ENCODE assay signal across 9 mouse cellular contexts in genomic region chr11:94785247-94785646, GRCm38 (mm10). TPM values are rescaled to one million over a fixed set of nuclear protein-coding genes. Genes with fewer than 3 reads are reported as not detected.
DNase-seq lines count a peak whose midpoint lies in the region; ATAC-seq and TF ChIP-seq lines count a peak whose summit lies in the region.
"Had no signal": no experiment of that assay in that cellular context is flagged by ENCODE, and none has a peak within 500 bp of the region (broad histone marks: within the 10 kb centered on the region; RNA-seq: fewer than 3 reads in every experiment).

No protein-coding gene starts in this region.

- no peak overlapping the region for H3K27ac ChIP-seq in forebrain, postnatal 0 days (ENCODE audit: low read depth, low read length)
- no peak overlapping the region for H3K27ac ChIP-seq in forebrain, embryonic 13.5 days
- H3K27ac ChIP-seq in embryonic fibroblast, embryonic 13.5 days (ENCODE audit: insufficient read depth, low read length), result no peak overlapping the region
- H3K27ac ChIP-seq in olfactory bulb, adult 2 months (ENCODE audit: insufficient read depth, low read depth, low read length), result no peak overlapping the region
- no peak overlapping the region for H3K27ac ChIP-seq in testis, adult 2 months (ENCODE audit: control insufficient read depth, insufficient read depth, low read depth, low read length)

- no peak overlapping the region for H3K4me2 ChIP-seq in forebrain, postnatal 0 days (ENCODE audit: low read depth)
- H3K4me2 ChIP-seq in forebrain, embryonic 13.5 days, result no peak overlapping the region

- H3K4me3 ChIP-seq in forebrain, postnatal 0 days (ENCODE audit: low read depth, low read length), result no peak overlapping the region
- no peak overlapping the region for H3K4me3 ChIP-seq in forebrain, embryonic 13.5 days
- H3K4me3 ChIP-seq in embryonic fibroblast, embryonic 13.5 days (ENCODE audit: insufficient read depth, low read length), result no peak overlapping the region
- no peak overlapping the region for H3K4me3 ChIP-seq in olfactory bulb, adult 2 months (ENCODE audit: insufficient read depth, low read depth, low read length)
- H3K4me3 ChIP-seq in testis, adult 2 months (ENCODE audit: control insufficient read depth, low read depth, low read length), result no peak overlapping the region
- H3K4me3 ChIP-seq: megakaryocyte, embryonic 14.5 days had no signal

- intact Hi-C loops in left cerebral cortex, postnatal 4 days (cut with DNase I), result no loop called here

- no peaks in the 10 kb centered on the region for H3K36me3 ChIP-seq in forebrain, postnatal 0 days (ENCODE audit: insufficient read depth)
- H3K36me3 ChIP-seq in forebrain, embryonic 13.5 days (ENCODE audit: poor library complexity, severe bottlenecking), result no peaks in the 10 kb centered on the region
- H3K36me3 ChIP-seq in testis, adult 2 months (ENCODE audit: control insufficient read depth, insufficient read depth, low read length), result no peaks in the 10 kb centered on the region

- no peaks in the 10 kb centered on the region for H3K9me3 ChIP-seq in forebrain, postnatal 0 days (ENCODE audit: low read length)
- H3K9me3 ChIP-seq in forebrain, embryonic 13.5 days (replicated peaks), result no peaks in the 10 kb centered on the region
- H3K9me3 ChIP-seq: megakaryocyte, embryonic 14.5 days had no signal

- H3K4me1 ChIP-seq in forebrain, postnatal 0 days (ENCODE audit: insufficient read depth), result no peaks in the 10 kb centered on the region
- H3K4me1 ChIP-seq in forebrain, embryonic 13.5 days, result no peaks in the 10 kb centered on the region
- H3K4me1 ChIP-seq in embryonic fibroblast, embryonic 13.5 days (ENCODE audit: control insufficient read depth, insufficient read depth, low read length), result no peaks in the 10 kb centered on the region
- no peaks in the 10 kb centered on the region for H3K4me1 ChIP-seq in olfactory bulb, adult 2 months (ENCODE audit: control insufficient read depth, insufficient read depth, low read length)
- no peaks in the 10 kb centered on the region for H3K4me1 ChIP-seq in testis, adult 2 months (ENCODE audit: control insufficient read depth, insufficient read depth, low read length)
- H3K4me1 ChIP-seq: megakaryocyte, embryonic 14.5 days had no signal

- WGBS in forebrain, postnatal 0 days, result 7% methylated on average over 2 of the region's 2 CpGs
- WGBS in forebrain, embryonic 13.5 days, result 7% methylated on average over 2 of the region's 2 CpGs
- WGBS in olfactory bulb, adult 2 months, result 19% methylated on average over 2 of the region's 2 CpGs

- H3K27me3 ChIP-seq in forebrain, postnatal 0 days (ENCODE audit: insufficient read depth, low read length), result no peaks in the 10 kb centered on the region
- H3K27me3 ChIP-seq in forebrain, embryonic 13.5 days, result no peaks in the 10 kb centered on the region
- H3K27me3 ChIP-seq in testis, adult 2 months (ENCODE audit: control insufficient read depth, insufficient read depth, low read length), result no peaks in the 10 kb centered on the region

- DNase-seq in forebrain, postnatal 0 days, result peak; percentile 48
- DNase-seq in adrenal gland, postnatal 4 days (ENCODE audit: low spot score in 2 of 2), result peak; percentile 14 to 36
- peak; percentile 83 for DNase-seq in kidney, adult 18-20 months
- DNase-seq in left cerebral cortex, postnatal 4 days, result peak; percentile 66

- no peak overlapping the region for H3K9ac ChIP-seq in forebrain, postnatal 0 days
- H3K9ac ChIP-seq in forebrain, embryonic 13.5 days, result no peak overlapping the region

- no peak for ATAC-seq in forebrain, postnatal 0 days
- no peak for ATAC-seq in forebrain, embryonic 13.5 days

- peak; percentile 77 for TF ChIP-seq CTCF in forebrain, postnatal 0 days (IDR thresholded peaks at IDR 0.05; ENCODE audit: low read depth)
- TF ChIP-seq CTCF in embryonic fibroblast, embryonic 13.5 days (IDR thresholded peaks at IDR 0.05; ENCODE audit: borderline replicate concordance, insufficient read depth, low read length), result peak; percentile 62
- 0 out of 2 replicates have a peak, but pooled peaks have one; percentile 19 for TF ChIP-seq CTCF in olfactory bulb, adult 2 months (IDR thresholded peaks at IDR 0.05; ENCODE audit: insufficient read depth, low read depth, low read length)
- TF ChIP-seq CTCF in testis, adult 2 months (IDR thresholded peaks at IDR 0.05; ENCODE audit: control insufficient read depth, insufficient read depth, insufficient replicate concordance, low read depth, low read length), result peak; percentile 69; the same call in 1 of the 2 replicates

- TF ChIP-seq POLR2A in embryonic fibroblast, embryonic 13.5 days (IDR thresholded peaks at IDR 0.05; ENCODE audit: low read depth, low read length), result no peak
- no peak for TF ChIP-seq POLR2A in olfactory bulb, adult 2 months (IDR thresholded peaks at IDR 0.05; ENCODE audit: insufficient read depth, low read depth, low read length)
- no peak for TF ChIP-seq POLR2A in testis, adult 2 months (IDR thresholded peaks at IDR 0.05; ENCODE audit: control insufficient read depth, low read depth, low read length)

RNA-seq across cellular contexts. Expression of gene Tmem92, which starts 2.7 kb away (rescaled TPM):
- total RNA-seq in forebrain, postnatal 0 days (2014; rRNA removed), result not detected in 2 replicates
- 0.07 TPM in 1 of 2 replicates, not detected in the other for polyA plus RNA-seq in forebrain, postnatal 0 days (2015; fragmentation: Nextera tagmentation; extraction: Ambion mirVana)
- polyA plus RNA-seq in forebrain, embryonic 13.5 days (2015; fragmentation: Nextera tagmentation; extraction: Ambion mirVana), result not detected in 2 replicates
- not detected for total RNA-seq in adrenal gland, postnatal 4 days (2021)
- polyA plus RNA-seq in embryonic fibroblast, embryonic 13.5 days (2011; ENCODE audit: insufficient read length, low read depth, missing spikeins), result not detected in 2 replicates
- under 1 TPM in 1 of 2 experiments, not detected in 1; 0.30 TPM for total RNA-seq in left cerebral cortex, postnatal 4 days (2021)
- not detected in 2 replicates for polyA plus RNA-seq in olfactory bulb, adult 2 months (2012; ENCODE audit: insufficient read depth, insufficient read length, low replicate concordance, missing spikeins)
- not detected in 2 replicates for polyA plus RNA-seq in testis, adult 2 months (2012; rRNA removed)

RNA-seq across cellular contexts. Expression of gene Cdc34b, which starts 43.7 kb away (rescaled TPM):
- 0.23 TPM in 1 of 2 replicates, not detected in the other for total RNA-seq in forebrain, postnatal 0 days (2014; rRNA removed)
- not detected in 2 replicates for polyA plus RNA-seq in forebrain, postnatal 0 days (2015; fragmentation: Nextera tagmentation; extraction: Ambion mirVana)
- not detected in 2 replicates for polyA plus RNA-seq in forebrain, embryonic 13.5 days (2015; fragmentation: Nextera tagmentation; extraction: Ambion mirVana)
- total RNA-seq in adrenal gland, postnatal 4 days (2021), result under 1 TPM; 0.67 to 0.87 TPM
- polyA plus RNA-seq in embryonic fibroblast, embryonic 13.5 days (2011; ENCODE audit: insufficient read length, low read depth, missing spikeins), result not detected in 2 replicates
- not detected for total RNA-seq in left cerebral cortex, postnatal 4 days (2021)
- polyA plus RNA-seq in olfactory bulb, adult 2 months (2012; ENCODE audit: insufficient read depth, insufficient read length, low replicate concordance, missing spikeins), result not detected in 2 replicates
- polyA plus RNA-seq in testis, adult 2 months (2012; rRNA removed), result 0.91 and 1.2 TPM in 2 replicates

Comparison
In these comparisons a context has a peak if more than half of its experiments do, and no peak if none do; other contexts are left out.
1. DNase-seq: peak in every context shown above with its lines; median percentile 83 in kidney, adult 18-20 months; 66 in left cerebral cortex, postnatal 4 days; 48 in forebrain, postnatal 0 days; 25 in adrenal gland, postnatal 4 days.
2. CTCF ChIP-seq: peak in every context shown above with its lines; median percentile 77 in forebrain, postnatal 0 days; 69 in testis, adult 2 months; 62 in embryonic fibroblast, embryonic 13.5 days; 19 in olfactory bulb, adult 2 months.